Comparison of ENCODE assay signal across 8 mouse cellular contexts in the genomic region with DNA sequence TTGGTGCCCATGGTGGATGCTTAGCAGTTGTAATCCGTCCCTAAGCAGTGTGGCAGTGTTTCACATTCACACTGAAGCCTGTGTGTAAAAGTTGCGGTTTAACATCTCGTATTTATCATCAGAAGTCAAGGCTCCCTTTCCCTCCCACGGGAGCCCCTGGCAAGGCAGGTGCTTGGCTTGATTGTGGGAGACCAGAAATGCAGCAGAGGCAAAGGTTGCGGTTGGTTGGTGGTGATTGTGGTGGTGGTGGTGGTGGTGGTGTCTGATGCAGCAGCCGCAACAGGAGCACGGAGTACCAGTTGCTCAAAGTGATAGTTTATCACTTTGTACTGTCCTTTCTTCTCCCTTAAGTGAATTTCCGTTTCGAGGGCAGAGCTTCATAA. TPM values are rescaled to one million over a fixed set of nuclear protein-coding genes. Genes with fewer than 3 reads are reported as not detected.
A peak's percentile ranks its signal among the peaks of the same experiment; 100 is the strongest.
DNase-seq lines count a peak whose midpoint lies in the region; ATAC-seq lines count a peak whose summit lies in the region.

No protein-coding gene starts in this region.

- peak overlapping the region; percentile 93 for H3K4me2 ChIP-seq in heart, embryonic 14.5 days (ENCODE audit: low read length)
- H3K4me2 ChIP-seq in intestine, embryonic 15.5 days (replicated peaks): peak overlapping the region; percentile 89
- H3K4me2 ChIP-seq in neural tube, embryonic 12.5 days (replicated peaks): peak overlapping the region; percentile 84

- H3K9me3 ChIP-seq in heart, embryonic 14.5 days (ENCODE audit: control insufficient read depth, low read length): no peaks in the 10 kb centered on the region
- H3K9me3 ChIP-seq in intestine, embryonic 15.5 days: no peaks in the 10 kb centered on the region
- no peaks in the 10 kb centered on the region for H3K9me3 ChIP-seq in neural tube, embryonic 12.5 days

- H3K36me3 ChIP-seq in heart, embryonic 14.5 days (ENCODE audit: control insufficient read depth, insufficient read depth, low read length): no peaks in the 10 kb centered on the region
- H3K36me3 ChIP-seq in intestine, embryonic 15.5 days: no peaks in the 10 kb centered on the region
- no peaks in the 10 kb centered on the region for H3K36me3 ChIP-seq in neural tube, embryonic 12.5 days

- peak overlapping the region; percentile 77; the same call in 1 of the 2 replicates for H3K9ac ChIP-seq in heart, embryonic 14.5 days (ENCODE audit: low read length)
- H3K9ac ChIP-seq in intestine, embryonic 15.5 days: no peak overlapping the region
- peak overlapping the region; percentile 79; the same call in 1 of the 2 replicates for H3K9ac ChIP-seq in neural tube, embryonic 12.5 days

- peak overlapping the region; percentile 68 to 75 for H3K4me3 ChIP-seq in heart, embryonic 14.5 days (ENCODE audit: control insufficient read depth in 1 of 2, insufficient read depth in 1 of 2, low read depth in 1 of 2, low read length in 2 of 2)
- peak overlapping the region; percentile 68 for H3K4me3 ChIP-seq in intestine, embryonic 15.5 days (replicated peaks)
- H3K4me3 ChIP-seq in neural tube, embryonic 12.5 days: peak overlapping the region; percentile 71

- peak overlapping the region; percentile 29 to 31; a peak in 3 of 4 replicates for H3K27ac ChIP-seq in heart, embryonic 14.5 days (replicated peaks in 1 of 2; ENCODE audit: control insufficient read depth in 1 of 2, insufficient read depth in 1 of 2, low read depth in 2 of 2, low read length in 2 of 2)
- H3K27ac ChIP-seq in intestine, embryonic 15.5 days: no peak overlapping the region
- no peak overlapping the region for H3K27ac ChIP-seq in neural tube, embryonic 12.5 days

- no peak for DNase-seq in heart, adult 11 months
- peak; percentile 18 for DNase-seq in c-Kit-positive CD71-negative TER-119-negative erythroid progenitor cells, embryonic 14.5 days (ENCODE audit: low read depth)
- DNase-seq in adrenal gland, adult 2 months: no peak
- DNase-seq in adrenal gland, postnatal 25 days: no peak
- DNase-seq in ovary, postnatal 10 days (ENCODE audit: low spot score): no peak

- no peak for ATAC-seq in heart, embryonic 14.5 days (ENCODE audit: insufficient number of reproducible peaks, insufficient read depth, low FRiP score, low read depth)
- ATAC-seq in intestine, embryonic 15.5 days: no peak
- peak; percentile 36; the same call in 1 of the 2 replicates for ATAC-seq in neural tube, embryonic 12.5 days (ENCODE audit: low FRiP score, low read depth)

- peaks cover 10 to 23% of the 10 kb centered on the region in 2 experiments for H3K4me1 ChIP-seq in heart, embryonic 14.5 days (ENCODE audit: control insufficient read depth in 2 of 2, insufficient read depth in 2 of 2, low read length in 2 of 2)
- peaks cover 4% of the 10 kb centered on the region; the same call in 1 of the 2 replicates for H3K4me1 ChIP-seq in intestine, embryonic 15.5 days (replicated peaks)
- H3K4me1 ChIP-seq in neural tube, embryonic 12.5 days: peaks cover 13% of the 10 kb centered on the region

- H3K27me3 ChIP-seq in heart, embryonic 14.5 days (ENCODE audit: control insufficient read depth, insufficient read depth, low read length): no peaks in the 10 kb centered on the region
- no peaks in the 10 kb centered on the region for H3K27me3 ChIP-seq in intestine, embryonic 15.5 days (replicated peaks)
- no peaks in the 10 kb centered on the region for H3K27me3 ChIP-seq in neural tube, embryonic 12.5 days (replicated peaks)

- 20% methylated on average over 9 of the region's 9 CpGs for WGBS in heart, embryonic 14.5 days
- WGBS in intestine, embryonic 15.5 days: 31% methylated on average over 9 of the region's 9 CpGs
- WGBS in neural tube, embryonic 12.5 days: 25% methylated on average over 9 of the region's 9 CpGs

RNA-seq across cellular contexts. Expression of a gene that starts 0.3 kb away (rescaled TPM):
- polyA plus RNA-seq in heart, embryonic 14.5 days (2014; fragmentation: Nextera tagmentation; extraction: Ambion mirVana): 2.6 TPM in 2 replicates
- polyA plus RNA-seq in intestine, embryonic 15.5 days (2015; fragmentation: Nextera tagmentation; extraction: Ambion mirVana): 1.9 and 2.4 TPM in 2 replicates
- polyA plus RNA-seq in neural tube, embryonic 12.5 days (2016; fragmentation: Nextera tagmentation; extraction: Ambion mirVana): 9.1 and 14.1 TPM in 2 replicates
- total RNA-seq in adrenal gland, adult 2 months (2021): 1 to 10 TPM in 1 of 2 experiments, under 1 TPM in 1; 0.32 to 1.9 TPM
- polyA plus RNA-seq in adrenal gland, adult 2 months (2012; rRNA removed): 0.08 and 0.16 TPM in 2 replicates
- 0.86 and 0.91 TPM in 2 replicates for total RNA-seq in adrenal gland, postnatal 25 days (2021)

RNA-seq across cellular contexts. Expression of a gene that starts 55.2 kb away (rescaled TPM):
- 21.4 and 23.1 TPM in 2 replicates for polyA plus RNA-seq in heart, embryonic 14.5 days (2014; fragmentation: Nextera tagmentation; extraction: Ambion mirVana)
- 11.0 TPM in 2 replicates for polyA plus RNA-seq in intestine, embryonic 15.5 days (2015; fragmentation: Nextera tagmentation; extraction: Ambion mirVana)
- polyA plus RNA-seq in neural tube, embryonic 12.5 days (2016; fragmentation: Nextera tagmentation; extraction: Ambion mirVana): 9.8 and 12.5 TPM in 2 replicates
- total RNA-seq in adrenal gland, adult 2 months (2021): 10 to 100 TPM; 40.7 to 51.6 TPM
- 29.0 and 43.3 TPM in 2 replicates for polyA plus RNA-seq in adrenal gland, adult 2 months (2012; rRNA removed)
- 38.0 and 38.6 TPM in 2 replicates for total RNA-seq in adrenal gland, postnatal 25 days (2021)

Comparison
In these comparisons a context has a peak if more than half of its experiments do, and no peak if none do; other contexts are left out.
1. H3K27ac ChIP-seq: peak in heart, embryonic 14.5 days (2 of 2); none in intestine, embryonic 15.5 days (single experiment) and neural tube, embryonic 12.5 days (single experiment).
2. Peak in every context shown above with its lines, with median percentiles within 50 percentile points of each other: H3K4me2 ChIP-seq and H3K4me3 ChIP-seq.